Mouse (Mus musculus) megakaryocyte progenitor cell, adult 5-6 weeks (primary cell): ENCODE measurements around the gene Adamts17. TPM values are rescaled to one million over a fixed set of nuclear protein-coding genes. Genes with fewer than 3 reads are reported as not detected.
A peak's percentile ranks its signal among the peaks of the same experiment; 100 is the strongest.

ENCODE experiments used
- ATAC-seq: replicated peaks from 2 replicates; pipeline ENCODE4 v1.8.0; 2016; ENCODE audit warnings: mild to moderate bottlenecking, moderate TSS enrichment, inconsistent platforms; ENCODE audit not compliant: poor library complexity
- total RNA-seq, 2 experiments: library from RNA; stranded (forward) in 1 of 2; stranded (reverse) in 1 of 2; fragments of 157-497, 149-512 nt in 1 of 2; fragments of 200-1000 nt in 1 of 2; gene quantifications; 2 replicates each; pipeline versions ENCODE4 v1.2.3 to v1.2.4; 2015 to 2017

The Adamts17 gene
- total RNA-seq, 2 experiments from 2014 or later, result 0.04 to 0.20 TPM

DNA sequence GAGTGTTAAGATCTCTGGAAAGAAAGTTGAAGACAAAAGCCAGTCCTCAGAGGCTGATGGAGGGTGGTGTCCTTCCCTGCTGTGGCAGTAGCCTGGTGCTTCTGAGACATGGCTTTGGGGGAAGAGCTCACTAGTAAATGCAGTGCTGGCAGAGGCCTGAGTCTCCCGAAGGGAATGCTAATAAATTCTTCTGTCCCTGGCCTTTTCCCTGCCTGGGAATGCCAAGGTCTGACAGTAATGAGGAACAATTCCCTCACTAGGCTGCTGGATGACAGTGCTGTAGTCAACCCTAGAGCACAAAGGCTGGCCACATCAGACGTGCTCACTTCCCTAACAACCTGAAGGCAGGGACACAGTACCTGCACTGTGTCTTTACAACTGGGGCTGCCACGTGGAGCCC lies 313.1 kb downstream of the Adamts17 start:
- ATAC-seq, result no peak

DNA sequence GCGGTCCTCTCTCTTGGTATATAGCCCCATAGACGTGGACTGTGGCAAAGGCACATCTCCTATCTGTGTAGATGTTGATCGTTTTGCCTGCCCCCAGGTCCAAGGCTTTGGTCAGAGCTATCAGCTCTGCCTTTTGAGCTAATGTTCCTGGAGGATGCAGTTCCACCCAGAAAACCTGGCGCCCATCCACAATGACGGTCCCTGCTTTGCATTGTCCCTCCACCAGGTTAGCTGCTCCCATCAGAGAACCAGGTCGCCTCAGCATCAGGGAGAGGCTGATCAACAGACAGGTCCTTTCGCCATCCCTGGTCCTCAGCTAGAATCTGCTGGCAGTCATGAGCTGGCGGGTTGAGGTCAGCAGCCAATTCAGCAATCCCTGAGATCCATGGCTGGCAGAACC lies 322.6 kb downstream of the Adamts17 start:
- no peak for ATAC-seq

DNA sequence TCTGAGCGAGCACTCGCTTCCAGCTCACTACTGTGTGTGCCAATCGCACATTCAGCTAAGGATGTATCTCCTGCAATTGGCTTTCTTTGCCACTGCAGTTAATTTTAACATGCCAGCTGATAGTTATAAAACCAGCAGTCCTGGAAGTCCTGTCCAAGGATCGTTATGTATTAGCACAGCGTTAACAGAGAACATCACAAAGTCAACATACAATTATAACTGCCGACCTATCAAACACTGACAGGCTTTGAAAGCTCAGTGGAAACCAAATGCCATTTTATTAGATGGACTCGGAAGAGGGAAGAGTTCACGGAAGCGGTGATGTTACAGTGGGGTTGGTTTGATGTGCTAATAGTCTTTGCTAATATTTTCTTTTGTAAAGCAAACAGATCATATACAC lies 328.8 kb downstream of the Adamts17 start:
- no peak for ATAC-seq

DNA sequence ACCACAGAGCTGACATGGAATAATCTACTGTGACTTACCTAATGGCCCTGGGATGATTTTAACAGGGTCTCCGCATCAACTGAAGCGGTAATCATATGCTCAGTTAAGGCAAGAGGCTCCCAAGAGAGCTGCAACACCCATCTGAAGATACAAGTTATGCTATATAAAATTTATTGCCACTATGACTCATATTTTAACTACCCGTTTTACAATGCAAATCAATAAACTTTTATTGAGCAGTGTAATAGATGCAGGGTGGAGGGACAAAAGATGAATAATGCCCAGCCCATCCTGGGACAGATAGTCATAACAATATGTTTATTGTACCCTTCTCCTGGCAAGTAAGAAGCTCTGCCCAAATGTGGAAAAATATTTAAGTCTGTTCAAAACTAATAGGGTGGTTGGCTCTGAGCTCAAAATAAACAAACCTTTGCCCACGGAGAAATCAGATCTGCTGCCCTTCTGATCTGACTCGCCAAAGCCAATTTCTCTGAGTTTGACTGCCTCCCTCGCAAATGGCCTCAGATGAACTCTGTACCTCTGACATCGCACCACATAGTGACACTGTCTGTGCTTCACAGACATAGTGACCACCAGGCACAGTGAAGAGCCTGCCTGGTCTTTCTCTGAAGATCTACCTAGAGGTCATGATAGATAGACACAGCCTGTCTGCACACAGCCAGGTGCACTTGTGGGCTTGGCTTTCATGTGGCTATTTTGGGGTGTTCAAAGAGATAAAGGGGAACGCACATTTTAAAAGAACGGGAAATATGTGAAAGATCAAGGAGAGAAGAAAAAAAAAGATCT lies 329.4 kb downstream of the Adamts17 start:
- no peak for ATAC-seq

DNA sequence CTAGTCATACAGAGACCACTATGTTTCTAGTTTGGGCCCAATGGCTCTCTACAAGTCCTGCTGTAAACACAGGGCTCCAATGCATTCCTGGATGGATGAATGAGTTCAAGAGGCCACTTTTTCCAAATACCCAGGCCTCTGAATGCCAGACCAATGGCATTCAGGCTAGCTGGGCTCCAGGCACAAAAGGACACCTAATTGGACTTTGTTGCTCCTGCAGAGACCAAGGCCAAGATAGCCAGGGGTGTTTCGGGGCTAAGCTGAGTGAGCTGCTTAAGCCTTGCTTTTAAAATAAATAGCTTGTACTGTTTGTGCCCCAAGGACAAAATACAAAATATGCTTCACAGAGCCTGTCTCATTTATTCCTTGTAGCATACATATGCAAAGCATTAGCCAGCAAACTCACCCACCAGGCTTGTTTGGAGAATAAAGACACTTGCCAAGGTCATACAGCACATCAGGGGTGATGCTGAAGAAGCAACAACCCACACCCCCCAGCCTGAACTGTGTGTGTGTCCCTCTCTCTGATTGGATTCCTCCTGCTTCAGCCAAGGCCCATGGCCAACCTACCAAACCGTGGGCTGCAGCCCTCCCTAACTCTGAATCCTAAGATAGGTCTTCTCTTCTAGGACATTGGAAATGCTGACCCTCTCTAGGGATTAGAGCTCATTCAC lies 334.1 kb downstream of the Adamts17 start:
- no peak for ATAC-seq

DNA sequence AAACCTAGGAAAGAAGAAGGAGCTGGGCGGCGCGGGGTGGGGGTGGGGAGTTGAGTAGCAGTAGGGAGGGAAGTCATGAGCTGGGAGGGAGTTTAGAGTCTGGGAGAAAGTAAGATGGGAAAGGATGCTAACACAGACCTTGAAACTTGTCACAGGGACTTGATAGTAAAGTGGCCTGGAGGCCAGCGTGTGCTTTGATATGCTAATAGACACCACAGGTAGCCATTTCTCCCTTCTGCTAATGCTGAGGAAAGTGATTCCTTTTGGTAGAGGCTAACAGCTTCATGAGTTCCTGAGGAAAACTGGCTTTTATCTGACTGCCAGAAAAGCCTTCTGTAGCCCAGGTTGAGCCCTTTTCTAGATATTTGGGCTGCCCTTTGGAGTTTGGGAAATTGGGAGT lies 344.3 kb downstream of the Adamts17 start:
- ATAC-seq, result no peak

DNA sequence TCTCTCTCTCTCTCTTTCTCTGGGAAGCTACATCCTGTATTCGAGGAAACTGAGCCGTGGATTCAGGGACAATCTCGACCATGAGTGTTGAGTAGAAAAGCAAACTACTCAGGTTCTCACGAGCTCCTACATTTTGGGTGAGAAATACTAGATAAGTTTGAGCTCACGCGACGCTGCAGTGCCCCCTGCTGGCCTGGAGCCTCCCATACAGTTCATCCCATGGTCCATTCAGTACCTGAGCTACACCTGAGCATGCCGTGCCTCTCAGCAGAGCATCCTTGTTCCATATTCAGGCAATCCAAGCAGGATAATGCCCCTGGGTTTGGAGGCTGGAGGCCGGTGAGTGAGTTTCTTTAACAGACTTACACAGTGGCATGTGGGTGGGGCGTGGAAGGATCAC lies 359.9 kb downstream of the Adamts17 start:
- peak; percentile 91 for ATAC-seq

Other genes starting within 250 kb of the Adamts17 start
- gene Asb7, start 150.1 kb upstream of the Adamts17 start, total RNA-seq (2015), result 11.5 and 16.6 TPM in 2 replicates
- gene Asb7, start 150.1 kb upstream of the Adamts17 start, total RNA-seq (2017), result 8.7 and 8.9 TPM in 2 replicates
- gene Lins1, start 149.8 kb upstream of the Adamts17 start, total RNA-seq (2015), result 8.0 and 14.0 TPM in 2 replicates
- gene Lins1, start 149.8 kb upstream of the Adamts17 start, total RNA-seq (2017), result 4.2 and 15.9 TPM in 2 replicates
- gene Cers3, start 96.2 kb upstream of the Adamts17 start, total RNA-seq (2015), result 0.29 TPM in 1 of 2 replicates, not detected in the other
- gene Cers3, start 96.2 kb upstream of the Adamts17 start, total RNA-seq (2017), result not detected in 2 replicates